Mouse (Mus musculus) hematopoietic multipotent progenitor cell, adult 10-12 weeks (in vitro differentiated cells): ENCODE data around the gene Adap2. TPM values are rescaled to one million over a fixed set of nuclear protein-coding genes. Genes with fewer than 3 reads are reported as not detected.

Experiments used
- polyA plus RNA-seq: library from polyadenylated mRNA; stranded (reverse); fragments of >175 nt; gene quantifications from 2 replicates; pipeline ENCODE4 v1.2.3, GENCODE M21; 2012; ENCODE audit warnings: low replicate concordance

The Adap2 gene
- polyA plus RNA-seq = 7.6 and 24.5 TPM in 2 replicates

DNA sequence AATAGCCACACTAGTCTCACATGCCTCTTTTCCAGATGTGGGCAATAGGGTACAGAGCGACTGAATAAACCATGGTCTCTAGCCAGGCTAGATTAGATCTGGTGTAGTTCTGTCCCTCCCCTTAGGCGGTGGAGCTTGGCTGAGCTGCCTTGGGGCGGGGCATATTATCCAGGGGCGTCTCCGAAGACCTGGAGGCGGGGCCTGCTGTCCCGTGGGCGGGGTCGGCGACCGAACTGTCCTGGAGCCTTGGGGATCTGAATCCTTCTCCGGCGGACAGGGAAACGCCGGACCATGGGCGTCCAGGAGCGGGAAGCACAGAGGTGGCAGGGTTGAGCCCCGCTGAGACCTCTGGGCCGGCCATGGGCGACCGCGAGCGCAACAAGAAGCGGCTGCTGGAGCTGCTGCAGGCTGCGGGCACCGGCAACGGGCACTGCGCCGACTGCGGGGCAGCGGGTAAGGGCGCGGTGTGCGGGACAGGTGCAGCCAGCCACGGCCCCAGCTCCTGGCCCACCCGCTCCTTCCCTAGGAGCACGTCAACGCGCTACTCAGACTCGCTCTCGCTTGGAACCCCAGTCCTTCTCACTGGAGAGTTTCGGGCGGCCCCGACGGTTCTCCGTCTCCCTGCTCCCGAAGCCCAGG lies at the start of gene Adap2:
Gene Adap2, plus strand, starts transcription at position 249 of the 639 bp plus-strand sequence.

GRCm38 (mm10) chr11:80141825-80142521 lies 11.9 kb upstream of the Adap2 start, which contains the start of gene Tefm:
Gene Tefm, minus strand, starts transcription at chr11:80142175.

DNA sequence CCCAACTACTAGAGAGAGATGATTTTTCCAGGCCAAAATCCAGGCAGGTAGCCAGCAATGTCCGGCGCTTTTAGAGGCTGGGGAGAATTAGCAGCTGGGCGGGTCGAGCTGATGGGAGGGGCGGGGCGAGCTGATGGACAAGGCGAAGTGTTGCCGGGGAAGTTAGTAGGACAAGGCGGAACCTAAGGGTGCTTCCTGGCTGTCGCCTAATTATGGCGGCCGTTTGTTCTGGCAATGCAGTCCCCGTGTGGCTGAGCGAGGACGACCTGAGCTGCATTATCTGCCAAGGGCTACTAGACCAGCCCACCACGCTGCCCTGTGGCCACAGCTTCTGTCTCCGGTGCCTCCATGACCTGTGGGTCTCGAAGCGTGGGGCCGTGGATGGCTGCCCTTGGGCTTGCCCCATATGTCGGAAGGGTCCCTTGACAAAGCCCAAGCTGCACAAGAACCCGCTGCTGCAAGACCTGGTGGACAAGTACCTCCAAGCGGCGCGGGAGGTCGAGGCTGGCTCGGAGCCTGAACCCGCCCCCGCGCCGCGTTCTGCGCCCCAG lies 29.9 kb downstream of the Adap2 start, which contains the start of gene Rnf135:
Gene Rnf135, plus strand, starts transcription at position 147 of the 551 bp plus-strand sequence.

GRCm38 (mm10) chr11:80208860-80209800 lies 55.2 kb downstream of the Adap2 start, which contains the start of gene Rhot1:
Gene Rhot1, plus strand, starts transcription at chr11:80209019.

Other genes starting within 250 kb of the Adap2 start
- gene Utp6, start 191.7 kb upstream of the Adap2 start, polyA plus RNA-seq = 1.00 and 3.6 TPM in 2 replicates
- 14.6 and 18.1 TPM in 2 replicates for gene Suz12, start 161.0 kb upstream of the Adap2 start, polyA plus RNA-seq
- gene Crlf3, start 73.1 kb upstream of the Adap2 start, polyA plus RNA-seq = 70.9 and 76.6 TPM in 2 replicates
- gene Atad5, start 64.7 kb upstream of the Adap2 start, polyA plus RNA-seq = 0.99 and 1.4 TPM in 2 replicates
- gene Tefm, start 11.9 kb upstream of the Adap2 start, polyA plus RNA-seq = 0.34 and 0.71 TPM in 2 replicates
- gene Rnf135, start 29.7 kb downstream of the Adap2 start, polyA plus RNA-seq = 14.6 and 21.4 TPM in 2 replicates
- gene Rhot1, start 54.9 kb downstream of the Adap2 start, polyA plus RNA-seq = 4.1 and 5.1 TPM in 2 replicates
- 0.16 and 0.97 TPM in 2 replicates for gene Rhbdl3, start 146.8 kb downstream of the Adap2 start, polyA plus RNA-seq
- gene 5730455P16Rik, start 223.9 kb downstream of the Adap2 start, polyA plus RNA-seq = 3.6 and 7.3 TPM in 2 replicates
- 12.6 and 59.3 TPM in 2 replicates for gene Zfp207, start 229.2 kb downstream of the Adap2 start, polyA plus RNA-seq